10 mouse cellular contexts compared by ENCODE assay signal in the genomic region with DNA sequence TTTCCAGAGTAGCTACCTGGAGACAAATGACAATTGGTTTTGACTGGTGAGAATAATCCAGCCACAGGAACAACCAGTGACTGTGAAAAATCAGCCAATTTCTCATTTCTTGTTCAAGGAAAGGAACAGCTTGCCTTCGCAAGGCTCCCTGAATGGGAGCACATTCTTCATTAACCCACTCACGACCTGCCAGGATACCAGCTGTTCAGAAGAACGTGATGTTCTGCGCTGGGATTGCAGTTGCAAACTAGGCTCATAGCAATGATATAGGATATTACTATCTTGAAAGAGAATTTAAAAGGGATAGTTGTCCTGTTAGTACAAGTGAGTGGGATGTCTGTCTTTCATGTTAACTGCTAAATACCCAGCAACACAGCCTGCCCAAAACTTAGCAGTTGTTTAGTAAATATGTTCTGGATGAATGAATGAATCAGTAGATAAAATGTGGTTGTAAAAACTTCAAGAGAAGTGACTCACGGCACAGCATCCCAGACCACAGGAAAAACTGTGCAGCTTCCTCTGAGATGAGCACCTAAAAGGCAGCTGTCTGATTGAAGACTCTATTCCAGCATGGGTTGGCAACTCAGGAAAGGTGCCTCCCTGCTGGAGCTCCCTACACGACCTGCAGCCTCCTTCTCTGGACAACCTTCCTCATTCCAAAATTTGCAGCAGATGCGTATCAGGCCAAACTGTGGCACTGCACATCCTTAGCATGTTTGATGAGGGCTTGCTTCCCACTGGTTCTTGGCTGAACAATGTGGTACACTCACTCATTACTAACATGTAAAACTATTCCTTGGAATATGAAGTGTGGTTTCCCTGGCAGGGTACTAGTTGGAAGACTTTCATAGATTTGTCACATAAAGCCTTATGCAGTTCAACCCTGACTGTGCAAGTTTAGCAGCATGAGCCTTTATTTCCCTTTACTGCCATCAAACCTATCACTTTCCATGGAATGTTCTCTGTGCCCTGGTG.
DNase-seq lines count a peak whose midpoint lies in the region.
"Had no signal": no experiment of that assay in that cellular context is flagged by ENCODE, and none has a peak within 500 bp of the region (broad histone marks: within the 10 kb centered on the region; RNA-seq: fewer than 3 reads in every experiment).

No protein-coding gene starts in this region.

- peak; percentile 1 for DNase-seq in lung, postnatal 10 days
- DNase-seq in lung, postnatal 4 days: no peak
- DNase-seq in frontal cortex, postnatal 14 days (ENCODE audit: low spot score in 2 of 2): peak; percentile 7 to 12
- peak; percentile 46 to 70 for DNase-seq in left cerebral cortex, adult 18-20 months (ENCODE audit: low spot score in 2 of 2)
- DNase-seq in right cerebral cortex, postnatal 25 days: peak; percentile 15
- DNase-seq in gastrocnemius, postnatal 14 days: no peak
- no peak for DNase-seq in embryo, embryonic 9.5 days (ENCODE audit: extremely low spot score)
- DNase-seq: adrenal gland, postnatal 14 days; cerebellum, adult 8-10 months; kidney, postnatal 10 days had no signal

- intact Hi-C loops in gastrocnemius, postnatal 14 days (cut with DNase I; ENCODE audit: low total_unique reads): no loop called here

Comparison
In these comparisons a context has a peak if more than half of its experiments do, and no peak if none do; other contexts are left out.
1. DNase-seq: peak in lung, postnatal 10 days (single experiment), frontal cortex, postnatal 14 days (2 of 2), left cerebral cortex, adult 18-20 months (2 of 2) and right cerebral cortex, postnatal 25 days (single experiment); none in lung, postnatal 4 days (0 of 2), gastrocnemius, postnatal 14 days (single experiment) and embryo, embryonic 9.5 days (single experiment).